Mouse (Mus musculus): ENCODE data around the gene Hyal6.

GRCm38 (mm10) chr6:24697216-24697615 is 35.8 kb upstream of the Hyal6 start:
- TF ChIP-seq CTCF (IDR thresholded peaks at IDR 0.05; ENCODE audit: low read depth) (no peak), EP300 (IDR thresholded peaks at IDR 0.05; ENCODE audit: low read depth) (no peak)

Measured in liver, postnatal 0 days (tissue).